Mouse (Mus musculus): ENCODE data around the gene Mettl21c. TPM values are rescaled to one million over a fixed set of nuclear protein-coding genes. Genes with fewer than 3 reads are reported as not detected.

Gene Mettl21c
- polyA plus RNA-seq, 1 experiment from 2014 or later, result 0.80 TPM

DNA sequence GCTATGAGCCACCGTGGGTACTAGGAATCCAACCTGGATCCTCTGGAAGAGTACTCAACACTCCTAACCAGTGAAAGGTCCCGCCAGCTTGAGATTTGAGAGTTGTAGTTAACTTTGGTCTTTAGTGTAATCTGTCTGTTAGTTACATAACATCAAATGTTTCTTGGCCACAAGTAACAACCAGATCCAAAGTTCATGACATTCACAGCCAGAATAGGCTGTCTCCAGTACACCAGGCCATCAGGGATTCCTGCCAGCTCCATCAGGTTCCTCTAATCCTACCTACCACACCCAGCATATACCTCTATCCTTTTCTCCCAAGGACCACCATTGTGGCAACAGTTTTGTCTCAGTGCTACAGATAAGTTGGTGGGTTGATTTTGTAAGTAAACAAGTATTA is 4.3 kb downstream of the Mettl21c start:
- no peaks in the 10 kb centered on the region for H3K4me1 ChIP-seq
- H3K27me3 ChIP-seq, result no peaks in the 10 kb centered on the region
- no peak overlapping the region for H3K9ac ChIP-seq
- ATAC-seq (ENCODE audit: low FRiP score, low read depth), result no peak
- no peak overlapping the region for H3K4me3 ChIP-seq
- H3K4me2 ChIP-seq (replicated peaks), result no peak overlapping the region
- H3K9me3 ChIP-seq, result no peaks in the 10 kb centered on the region
- H3K36me3 ChIP-seq, result no peaks in the 10 kb centered on the region
- 86% methylated on average over 2 of the region's 2 CpGs for WGBS
- no peak overlapping the region for H3K27ac ChIP-seq

GRCm38 (mm10) chr1:44004513-44004912 is 15.3 kb downstream of the Mettl21c start:
- H3K4me2 ChIP-seq (replicated peaks), result no peak overlapping the region
- no peak overlapping the region for H3K9ac ChIP-seq
- peaks cover 25% of the 10 kb centered on the region for H3K36me3 ChIP-seq
- WGBS, result 91% methylated on average over 2 of the region's 2 CpGs
- no peaks in the 10 kb centered on the region for H3K27me3 ChIP-seq
- no peak overlapping the region for H3K4me3 ChIP-seq
- H3K27ac ChIP-seq, result no peak overlapping the region
- H3K4me1 ChIP-seq, result no peaks in the 10 kb centered on the region
- no peaks in the 10 kb centered on the region for H3K9me3 ChIP-seq
- ATAC-seq (ENCODE audit: low FRiP score, low read depth), result no peak

GRCm38 (mm10) chr1:43996914-43997589 is 22.8 kb downstream of the Mettl21c start:
- ATAC-seq (ENCODE audit: low FRiP score, low read depth), result no peak
- H3K27ac ChIP-seq, result no peak overlapping the region
- no peak overlapping the region for H3K9ac ChIP-seq
- H3K27me3 ChIP-seq, result no peaks in the 10 kb centered on the region
- no peaks in the 10 kb centered on the region for H3K4me1 ChIP-seq
- 95% methylated on average over 4 of the region's 4 CpGs for WGBS
- peaks cover 58% of the 10 kb centered on the region for H3K36me3 ChIP-seq
- no peaks in the 10 kb centered on the region for H3K9me3 ChIP-seq
- no peak overlapping the region for H3K4me2 ChIP-seq (replicated peaks)
- H3K4me3 ChIP-seq, result no peak overlapping the region

GRCm38 (mm10) chr1:43971089-43971488 is 48.7 kb downstream of the Mettl21c start:
- 69% methylated on average over 3 of the region's 3 CpGs for WGBS
- H3K27ac ChIP-seq, result no peak overlapping the region
- H3K9ac ChIP-seq, result no peak overlapping the region
- ATAC-seq (ENCODE audit: low FRiP score, low read depth), result no peak
- no peaks in the 10 kb centered on the region for H3K27me3 ChIP-seq
- H3K4me1 ChIP-seq, result no peaks in the 10 kb centered on the region
- no peak overlapping the region for H3K4me3 ChIP-seq
- no peak overlapping the region for H3K4me2 ChIP-seq (replicated peaks)
- H3K36me3 ChIP-seq, result peaks cover 55% of the 10 kb centered on the region
- H3K9me3 ChIP-seq, result no peaks in the 10 kb centered on the region

DNA sequence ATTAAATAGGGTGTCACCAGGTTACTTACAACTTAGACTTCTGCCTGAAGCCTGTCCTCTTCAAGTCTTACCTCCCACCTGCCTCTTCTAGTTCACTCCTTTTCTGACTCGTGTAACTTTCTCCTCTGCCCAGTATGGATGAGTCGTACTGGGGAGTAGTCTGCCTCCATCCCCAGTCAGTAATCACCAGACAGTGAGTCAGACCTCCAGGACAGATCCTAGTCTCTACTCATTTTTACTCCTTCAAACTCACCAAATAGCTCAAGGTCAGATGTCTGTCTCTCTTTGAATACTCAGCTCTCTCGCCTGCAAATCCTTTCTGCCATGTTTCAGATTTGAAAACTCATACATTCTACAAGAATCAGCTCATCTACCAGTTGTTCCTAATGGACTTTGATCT is 50.5 kb downstream of the Mettl21c start:
- 85% methylated on average over 3 of the region's 3 CpGs for WGBS
- Histone ChIP-seq H3K27ac (no peak overlapping the region), H3K4me1 (no peaks in the 10 kb centered on the region), H3K27me3 (no peaks in the 10 kb centered on the region), H3K4me3 (no peak overlapping the region), H3K4me2 (replicated peaks) (no peak overlapping the region), H3K9ac (no peak overlapping the region), H3K36me3 (peaks cover 54% of the 10 kb centered on the region), H3K9me3 (no peaks in the 10 kb centered on the region)
- ATAC-seq (ENCODE audit: low FRiP score, low read depth), result no peak

GRCm38 (mm10) chr1:43966756-43967155 is 53.1 kb downstream of the Mettl21c start:
- Histone ChIP-seq H3K9me3 (no peaks in the 10 kb centered on the region), H3K4me3 (no peak overlapping the region), H3K36me3 (peaks cover 55% of the 10 kb centered on the region), H3K9ac (no peak overlapping the region), H3K4me2 (replicated peaks) (no peak overlapping the region), H3K27me3 (no peaks in the 10 kb centered on the region), H3K4me1 (no peaks in the 10 kb centered on the region), H3K27ac (no peak overlapping the region)
- 86% methylated on average over 4 of the region's 4 CpGs for WGBS
- no peak for ATAC-seq (ENCODE audit: low FRiP score, low read depth)

DNA sequence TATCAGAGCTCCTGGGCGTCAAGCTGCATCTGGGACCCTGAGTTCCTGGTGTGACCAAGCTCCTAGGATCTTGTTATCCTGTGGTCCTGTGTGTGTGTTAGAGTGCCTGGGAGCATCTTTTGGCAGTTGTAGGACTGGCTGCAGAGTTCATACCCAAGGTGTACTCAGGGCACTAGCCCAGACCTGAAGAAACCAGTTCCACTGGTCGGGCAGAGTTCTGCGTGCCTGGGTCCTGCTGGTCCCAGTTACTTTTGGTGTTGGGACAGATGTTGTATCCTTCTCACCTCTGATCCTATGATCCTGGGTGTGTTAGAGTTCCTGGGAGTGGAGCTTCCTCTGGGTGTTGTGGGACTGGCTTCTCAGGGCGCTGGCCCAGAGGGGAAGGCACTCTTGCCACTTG is 55.5 kb downstream of the Mettl21c start:
- Histone ChIP-seq H3K4me2 (replicated peaks) (no peak overlapping the region), H3K4me1 (no peaks in the 10 kb centered on the region), H3K27ac (no peak overlapping the region), H3K4me3 (no peak overlapping the region), H3K27me3 (no peaks in the 10 kb centered on the region), H3K9ac (no peak overlapping the region), H3K9me3 (no peaks in the 10 kb centered on the region), H3K36me3 (peaks cover 58% of the 10 kb centered on the region)
- WGBS, result 87% methylated on average over 4 of the region's 4 CpGs
- no peak for ATAC-seq (ENCODE audit: low FRiP score, low read depth)

Other genes with a start within 250 kb of the Mettl21c start
- gene Uxs1, start 192.2 kb downstream of the Mettl21c start, polyA plus RNA-seq (2015; fragmentation: Nextera tagmentation; extraction: Ambion mirVana), result 28.1 and 30.0 TPM in 2 replicates
- 67.3 and 70.0 TPM in 2 replicates for gene Tpp2, start 86.4 kb downstream of the Mettl21c start, polyA plus RNA-seq (2015; fragmentation: Nextera tagmentation; extraction: Ambion mirVana)
- 0.10 and 0.13 TPM in 2 replicates for gene Gm8251, start 41.9 kb upstream of the Mettl21c start, polyA plus RNA-seq (2015; fragmentation: Nextera tagmentation; extraction: Ambion mirVana)
- gene Tex30, start 82.4 kb upstream of the Mettl21c start, polyA plus RNA-seq (2015; fragmentation: Nextera tagmentation; extraction: Ambion mirVana), result 76.5 and 83.3 TPM in 2 replicates
- gene Kdelc1, start 98.8 kb upstream of the Mettl21c start, polyA plus RNA-seq (2015; fragmentation: Nextera tagmentation; extraction: Ambion mirVana), result 81.0 and 82.0 TPM in 2 replicates
- 20.8 and 22.8 TPM in 2 replicates for gene Bivm, start 98.9 kb upstream of the Mettl21c start, polyA plus RNA-seq (2015; fragmentation: Nextera tagmentation; extraction: Ambion mirVana)
- 26.9 and 28.3 TPM in 2 replicates for gene Ercc5, start 127.7 kb upstream of the Mettl21c start, polyA plus RNA-seq (2015; fragmentation: Nextera tagmentation; extraction: Ambion mirVana)
- not detected in 2 replicates for gene Mettl21e, start 198.9 kb upstream of the Mettl21c start, polyA plus RNA-seq (2015; fragmentation: Nextera tagmentation; extraction: Ambion mirVana)